ENCODE assay signal across 8 mouse cellular contexts in genomic region chr17:31384968-31385627, GRCm38 (mm10). TPM values are rescaled to one million over a fixed set of nuclear protein-coding genes. Genes with fewer than 3 reads are reported as not detected.
DNase-seq lines count a peak whose midpoint lies in the region; ATAC-seq lines count a peak whose summit lies in the region.

No protein-coding gene starts in this region.

- peak overlapping the region; percentile 76 for H3K27ac ChIP-seq in brown adipose tissue, adult 24 weeks (replicated peaks; ENCODE audit: low read depth, low read length)
- peak overlapping the region; percentile 89 for H3K27ac ChIP-seq in forebrain, embryonic 10.5 days

- H3K27me3 ChIP-seq in forebrain, embryonic 10.5 days (ENCODE audit: poor library complexity, severe bottlenecking) = peaks cover 60% of the 10 kb centered on the region

- DNase-seq in forebrain, embryonic 10.5 days (ENCODE audit: extremely low spot score, low spot score) = no peak
- DNase-seq in heart, postnatal 14 days = peak; percentile 62 to 65
- DNase-seq in lung, postnatal 4 days = peak; percentile 27 to 51
- no peak for DNase-seq in urinary bladder, postnatal 10 days (ENCODE audit: low spot score)
- DNase-seq in frontal cortex, postnatal 25 days (ENCODE audit: low spot score in 2 of 2) = no peak
- no peak for DNase-seq in B cell, adult 2 months

- WGBS in forebrain, embryonic 10.5 days = 4% methylated on average over 8 of the region's 8 CpGs

- no peak for ATAC-seq in megakaryocyte-erythroid progenitor cell, adult 5-6 weeks (replicated peaks; ENCODE audit: low FRiP score, low TSS enrichment, poor library complexity, severe bottlenecking)

- peak overlapping the region; percentile 26; the same call in 1 of the 2 replicates for H3K4me3 ChIP-seq in brown adipose tissue, adult 24 weeks (ENCODE audit: insufficient read depth, low read depth, low read length)
- peak overlapping the region; percentile 83 for H3K4me3 ChIP-seq in forebrain, embryonic 10.5 days

- no peaks in the 10 kb centered on the region for H3K36me3 ChIP-seq in forebrain, embryonic 10.5 days (replicated peaks)

- H3K9me3 ChIP-seq in forebrain, embryonic 10.5 days = no peaks in the 10 kb centered on the region

- intact Hi-C loops in heart, postnatal 14 days (cut with DNase I) = loop anchor here (5.0 kb wide), 1 partner anchor 47 kb away; no protein-coding TSS in a partner anchor

- H3K4me1 ChIP-seq in brown adipose tissue, adult 24 weeks (ENCODE audit: control insufficient read depth, insufficient read depth, insufficient read length, low read length) = 0 out of 2 replicates have a peak, but pooled peaks cover 2% of the 10 kb centered on the region
- H3K4me1 ChIP-seq in forebrain, embryonic 10.5 days = peaks cover 62% of the 10 kb centered on the region

RNA-seq across cellular contexts. Expression of gene Pde9a, which starts 0.9 kb away (rescaled TPM):
- polyA plus RNA-seq in brown adipose tissue, adult 24 weeks (2012; ENCODE audit: insufficient read depth, insufficient read length, missing spikeins) = 0.99 and 2.5 TPM in 2 replicates
- 16.6 and 16.8 TPM in 2 replicates for polyA plus RNA-seq in forebrain, embryonic 10.5 days (2016; fragmentation: Nextera tagmentation; extraction: Ambion mirVana)
- 10 to 100 TPM in 1 of 2 experiments, 1 to 10 TPM in 1; 7.2 to 11.9 TPM for total RNA-seq in heart, postnatal 14 days (2021)
- 1.4 and 3.2 TPM in 2 replicates for total RNA-seq in megakaryocyte-erythroid progenitor cell, adult 5-6 weeks (2014; fragmentation: Nextera tagmentation)
- not detected in 2 replicates for total RNA-seq in megakaryocyte-erythroid progenitor cell, adult 5-6 weeks (2017)

Comparison
In these comparisons a context has a peak if more than half of its experiments do, and no peak if none do; other contexts are left out.
1. DNase-seq: peak in heart, postnatal 14 days (2 of 2) and lung, postnatal 4 days (2 of 2); none in forebrain, embryonic 10.5 days (single experiment), urinary bladder, postnatal 10 days (single experiment), frontal cortex, postnatal 25 days (0 of 2) and B cell, adult 2 months (0 of 2).